Mouse (Mus musculus) heart, postnatal 0 days (tissue): ENCODE measurements around the gene Rrp7a. TPM values are rescaled to one million over a fixed set of nuclear protein-coding genes. Genes with fewer than 3 reads are reported as not detected.

Source experiments
- ATAC-seq: fragments of 200-750 bp; cut with Nextera tagmentation; 2 replicates; pipeline ENCODE4 v1.8.0; 2017; ENCODE audit warnings: low read depth, moderate number of reproducible peaks, moderate library complexity; ENCODE audit not compliant: insufficient read depth
- DNase-seq: peaks from one replicate; pipeline ENCODE4 v3.0.0-alpha.2; 2016; ENCODE audit warnings: low spot score
- H3K27ac ChIP-seq: fragments of 300-500 bp; sonication (generic); 2 replicates; pipeline ENCODE4 v1.5.1; 2014; ENCODE audit warnings: low read depth, mild to moderate bottlenecking
- H3K27me3 ChIP-seq: fragments of 300-500 bp; sonication (generic); 2 replicates; pipeline ENCODE4 v1.6.1; 2014; ENCODE audit warnings: low read length, mixed read lengths; ENCODE audit not compliant: control insufficient read depth, insufficient read depth
- H3K36me3 ChIP-seq: fragments of 300-500 bp; sonication (generic); replicated peaks from 2 replicates; pipeline ENCODE4 v1.6.1; 2014; ENCODE audit warnings: low read length, mixed read lengths; ENCODE audit not compliant: control insufficient read depth, insufficient read depth
- H3K4me1 ChIP-seq: fragments of 300-500 bp; sonication (generic); 2 replicates; pipeline ENCODE4 v1.6.1; 2014; ENCODE audit warnings: antibody characterized with exemption; ENCODE audit not compliant: control insufficient read depth, insufficient read depth
- H3K4me2 ChIP-seq: fragments of 300-500 bp; sonication (generic); 2 replicates; pipeline ENCODE4 v1.6.1; 2014; ENCODE audit warnings: low read depth, mild to moderate bottlenecking, low read length, moderate library complexity
- H3K4me3 ChIP-seq: fragments of 300-500 bp; sonication (generic); 2 replicates; pipeline ENCODE4 v1.5.1; 2014; ENCODE audit warnings: low read depth, low read length
- H3K9ac ChIP-seq: fragments of 300-500 bp; sonication (generic); replicated peaks from 2 replicates; pipeline ENCODE4 v1.6.1; 2014; ENCODE audit warnings: low read depth, low read length, mixed read lengths
- H3K9me3 ChIP-seq: fragments of 300-500 bp; sonication (generic); replicated peaks from 2 replicates; pipeline ENCODE4 v1.6.1; 2016; ENCODE audit warnings: low read length; ENCODE audit not compliant: control insufficient read depth
- CTCF ChIP-seq: IDR thresholded peaks from 2 replicates; pipeline ENCODE4 v1.5.1; 2016; ENCODE audit warnings: antibody characterized with exemption, control low read depth, low read depth
- EP300 ChIP-seq: IDR thresholded peaks from 2 replicates; pipeline ENCODE4 v1.6.1; 2016; ENCODE audit warnings: antibody characterized with exemption, low read depth
- WGBS: fragments of 180-500 bp; shearing (Covaris S2); extraction: QIAGEN DNeasy Blood & Tissue Kit; methylation state at CpG from one replicate; pipeline ENCODE4 v1.1.7; 2014; 5-methylcytosine and 5-hydroxymethylcytosine counted together
- polyA plus RNA-seq: library from polyadenylated mRNA; unstranded; fragments of >200 nt; fragmentation: Nextera tagmentation; extraction: Ambion mirVana; gene quantifications from 2 replicates; pipeline ENCODE4 v1.2.1, GENCODE M21; 2015
- total RNA-seq: library from RNA; depleted of rRNA; stranded (reverse); fragments of >200 nt; gene quantifications from 2 replicates; pipeline ENCODE4 v1.2.3, GENCODE M21; 2014; ENCODE audit warnings: low replicate concordance

Gene Rrp7a
- total and polyA plus RNA-seq, 2 experiments from 2014 or later: 26.2 to 121 TPM

DNA sequence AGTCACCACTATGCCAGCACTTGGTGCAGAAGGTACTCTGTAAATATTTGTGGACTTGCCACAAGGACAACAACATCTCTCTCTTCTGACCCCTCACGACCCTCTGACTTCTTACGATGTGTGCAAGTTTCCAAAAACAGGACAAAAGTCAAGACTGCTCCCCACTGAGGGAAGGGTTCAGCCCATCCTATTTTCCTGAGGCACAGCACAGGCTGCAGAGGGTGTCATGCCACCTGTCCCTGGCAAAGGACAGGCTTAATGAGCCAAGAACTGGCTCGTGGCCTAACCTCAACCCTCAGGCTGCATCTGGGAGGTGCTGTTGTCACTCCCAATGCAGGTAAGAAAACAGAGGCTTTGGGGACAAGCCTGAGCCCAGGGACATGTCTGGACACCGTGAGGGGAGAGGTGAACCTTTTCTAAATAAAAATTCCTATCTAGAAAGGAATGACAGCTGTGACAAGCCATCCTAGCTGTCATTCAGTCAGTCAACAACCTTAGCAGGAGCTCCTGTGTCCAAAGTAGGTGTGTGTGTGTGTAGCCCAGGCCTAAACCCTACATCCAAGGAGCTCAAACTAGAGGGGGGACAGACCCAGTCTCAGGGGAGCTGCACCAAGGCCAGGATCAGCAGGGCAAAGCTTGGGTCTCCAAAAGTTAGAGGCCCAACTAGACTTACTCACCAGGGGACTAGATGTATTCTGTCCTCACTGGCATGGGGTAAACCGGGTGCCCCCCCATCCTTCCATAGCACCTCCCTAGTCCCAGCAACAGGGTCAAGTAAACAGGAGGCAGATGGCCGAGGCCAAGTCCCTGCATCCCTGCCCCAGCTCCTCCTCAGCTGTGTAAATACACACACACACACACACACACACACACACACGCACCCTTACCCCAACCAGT is 46.5 kb upstream of the Rrp7a start:
- Histone ChIP-seq H3K4me1 (peaks cover 36% of the 10 kb centered on the region), H3K4me2 (peak overlapping the region; percentile 14), H3K9ac (no peak overlapping the region), H3K4me3 (no peak overlapping the region), H3K27ac (peak overlapping the region; percentile 50; the same call in 1 of the 2 replicates), H3K9me3 (no peaks in the 10 kb centered on the region), H3K36me3 (no peaks in the 10 kb centered on the region), H3K27me3 (no peaks in the 10 kb centered on the region)
- TF ChIP-seq CTCF (no peak), EP300 (no peak)
- ATAC-seq: no peak
- WGBS: 68% methylated on average over 7 of the region's 7 CpGs
- DNase-seq: no peak

DNA sequence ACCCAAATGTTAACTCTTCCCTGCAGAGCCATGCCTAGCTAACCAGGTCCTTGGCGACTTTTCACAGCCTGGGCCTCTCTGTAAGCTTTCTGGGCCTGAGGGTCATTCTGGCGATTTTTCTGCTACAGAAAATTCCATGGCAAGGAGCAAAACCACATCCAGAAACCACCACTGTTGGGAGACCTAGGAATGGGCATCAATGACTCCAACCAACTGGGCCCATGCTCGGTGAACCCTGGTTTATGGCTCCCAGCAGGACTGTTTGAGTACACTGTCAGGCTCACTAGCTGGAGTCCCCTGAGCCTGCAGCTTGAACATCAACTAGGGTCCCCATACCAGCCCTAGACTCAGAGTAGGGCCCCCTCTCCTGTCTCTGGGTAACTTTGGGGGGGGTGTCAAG is 45.7 kb upstream of the Rrp7a start:
- Histone ChIP-seq H3K27me3 (no peaks in the 10 kb centered on the region), H3K4me2 (no peak overlapping the region), H3K4me1 (peaks cover 36% of the 10 kb centered on the region), H3K9me3 (no peaks in the 10 kb centered on the region), H3K27ac (no peak overlapping the region), H3K9ac (no peak overlapping the region), H3K36me3 (no peaks in the 10 kb centered on the region), H3K4me3 (no peak overlapping the region)
- TF ChIP-seq EP300 (no peak), CTCF (no peak)
- 87% methylated on average over 3 of the region's 3 CpGs for WGBS
- ATAC-seq: no peak
- no peak for DNase-seq

DNA sequence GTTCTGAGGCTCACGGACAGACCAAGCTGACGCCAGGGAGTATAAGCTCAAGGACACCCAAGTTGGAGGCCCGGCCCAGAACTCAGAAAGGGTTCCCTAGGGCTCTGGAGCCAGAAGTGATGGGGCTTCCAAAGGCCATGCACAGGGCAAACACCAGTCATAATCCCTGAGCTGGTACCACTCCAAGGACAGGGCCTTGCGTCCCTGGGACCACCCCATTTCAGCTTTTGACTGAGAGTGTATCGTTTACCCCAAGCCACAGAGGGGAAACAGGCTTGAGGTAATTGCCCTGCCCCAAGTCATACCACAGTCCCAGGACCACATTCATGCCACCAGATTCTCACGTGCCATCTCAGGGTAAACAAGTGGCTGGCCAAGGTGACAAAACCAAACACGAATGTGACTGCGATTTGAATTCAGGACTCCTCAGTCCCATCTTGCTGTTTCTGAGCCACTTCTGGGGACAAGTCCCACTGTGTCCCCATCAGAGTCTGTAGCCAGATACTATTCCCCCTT is 45.0 kb upstream of the Rrp7a start:
- no peaks in the 10 kb centered on the region for H3K27me3 ChIP-seq
- no peak overlapping the region for H3K27ac ChIP-seq
- no peak for ATAC-seq
- H3K9me3 ChIP-seq: no peaks in the 10 kb centered on the region
- no peak overlapping the region for H3K4me3 ChIP-seq
- H3K36me3 ChIP-seq: 0 out of 2 replicates have a peak, but pooled peaks cover 4% of the 10 kb centered on the region
- no peak for DNase-seq
- H3K4me1 ChIP-seq: peaks cover 36% of the 10 kb centered on the region
- no peak overlapping the region for H3K9ac ChIP-seq
- TF ChIP-seq CTCF (no peak), EP300 (no peak)
- WGBS: 87% methylated on average over 8 of the region's 8 CpGs
- no peak overlapping the region for H3K4me2 ChIP-seq

DNA sequence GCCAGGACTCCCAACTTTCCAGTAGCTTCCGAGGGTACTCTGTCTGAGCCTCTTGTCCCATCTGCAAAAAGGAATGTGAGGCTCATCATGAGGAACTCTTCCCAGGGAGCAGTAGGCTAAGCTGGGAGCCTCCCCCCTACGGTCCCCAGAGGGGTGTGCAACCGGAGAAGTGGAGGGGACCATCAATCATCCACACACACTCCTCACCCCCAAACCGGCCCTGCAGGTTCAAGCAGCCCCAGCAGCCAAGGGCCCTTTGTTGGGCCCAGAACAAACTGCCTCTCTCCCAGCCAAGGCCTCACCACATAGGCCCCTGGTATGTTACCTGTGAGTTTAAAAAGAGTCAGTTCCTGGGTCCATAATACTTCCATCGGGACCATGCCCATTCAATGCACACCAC is 44.5 kb upstream of the Rrp7a start:
- peak overlapping the region; percentile 44; the same call in 1 of the 2 replicates for H3K27ac ChIP-seq
- H3K4me2 ChIP-seq: no peak overlapping the region
- no peaks in the 10 kb centered on the region for H3K27me3 ChIP-seq
- DNase-seq: no peak
- H3K9ac ChIP-seq: no peak overlapping the region
- TF ChIP-seq CTCF: no peak
- no peak for TF ChIP-seq EP300
- H3K4me1 ChIP-seq: peaks cover 36% of the 10 kb centered on the region
- 76% methylated on average over 5 of the region's 5 CpGs for WGBS
- no peaks in the 10 kb centered on the region for H3K9me3 ChIP-seq
- peaks cover 5% of the 10 kb centered on the region; the same call in 1 of the 2 replicates for H3K36me3 ChIP-seq
- H3K4me3 ChIP-seq: no peak overlapping the region
- no peak for ATAC-seq

DNA sequence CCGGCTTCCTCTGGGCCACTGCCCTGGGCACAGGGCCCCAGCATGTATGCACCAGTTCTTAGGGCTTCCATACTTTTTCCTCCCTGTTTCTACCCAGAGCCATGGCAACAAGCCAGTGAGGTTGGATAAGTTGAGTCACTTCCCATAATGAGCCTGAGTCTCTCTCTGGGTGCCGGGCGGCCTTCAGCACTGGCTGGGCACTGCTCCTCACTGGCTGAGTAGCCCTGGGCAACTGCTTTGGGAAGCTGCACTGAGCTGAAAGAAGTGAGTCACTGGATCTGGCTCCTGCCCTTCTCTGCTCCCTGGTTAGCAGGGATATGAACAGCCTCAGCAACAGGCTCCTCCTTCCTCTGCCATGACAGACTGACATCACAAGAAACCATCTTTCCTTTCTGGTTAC is 44.0 kb upstream of the Rrp7a start:
- H3K9ac ChIP-seq: no peak overlapping the region
- H3K27me3 ChIP-seq: no peaks in the 10 kb centered on the region
- ATAC-seq: no peak
- DNase-seq: no peak
- 64% methylated on average over 3 of the region's 3 CpGs for WGBS
- H3K9me3 ChIP-seq: no peaks in the 10 kb centered on the region
- peak overlapping the region; percentile 44; the same call in 1 of the 2 replicates for H3K27ac ChIP-seq
- peaks cover 10% of the 10 kb centered on the region; the same call in 1 of the 2 replicates for H3K36me3 ChIP-seq
- peaks cover 36% of the 10 kb centered on the region for H3K4me1 ChIP-seq
- no peak overlapping the region for H3K4me2 ChIP-seq
- TF ChIP-seq EP300 (no peak), CTCF (no peak)
- no peak overlapping the region for H3K4me3 ChIP-seq
